Mouse (Mus musculus) limb, embryonic 13.5 days (tissue): ENCODE data around the gene Dmrtc1a. TPM values are rescaled to one million over a fixed set of nuclear protein-coding genes. Genes with fewer than 3 reads are reported as not detected.
A peak's percentile ranks its signal among the peaks of the same experiment; 100 is the strongest.
"Not testable (repeated sequence)": the region's sequence is repeated elsewhere in the genome, so short reads cannot be mapped to it uniquely, and the experiment has no call there.

Experiments used
- ATAC-seq: fragments of 200-750 bp; cut with Nextera tagmentation; 2 replicates; pipeline ENCODE4 v1.8.0; 2017; ENCODE audit warnings: low read depth, moderate number of reproducible peaks, moderate TSS enrichment; ENCODE audit not compliant: low FRiP score
- H3K27ac ChIP-seq: fragments of 300-500 bp; sonication (generic); 2 replicates; pipeline ENCODE4 v1.5.1; 2015; ENCODE audit warnings: inconsistent platforms, mild to moderate bottlenecking, moderate library complexity
- H3K27me3 ChIP-seq: fragments of 300-500 bp; sonication (generic); 2 replicates; pipeline ENCODE4 v1.6.1; 2015; ENCODE audit warnings: mild to moderate bottlenecking, inconsistent platforms
- H3K36me3 ChIP-seq: fragments of 300-500 bp; sonication (generic); 2 replicates; pipeline ENCODE4 v1.6.1; 2015; ENCODE audit warnings: inconsistent platforms, mild to moderate bottlenecking, moderate library complexity
- H3K4me1 ChIP-seq: fragments of 300-500 bp; sonication (generic); 2 replicates; pipeline ENCODE4 v1.6.1; 2015; ENCODE audit warnings: inconsistent platforms
- H3K4me2 ChIP-seq: fragments of 300-500 bp; sonication (generic); replicated peaks from 2 replicates; pipeline ENCODE4 v1.6.1; 2015; ENCODE audit warnings: inconsistent platforms, mild to moderate bottlenecking, moderate library complexity
- H3K4me3 ChIP-seq: fragments of 300-500 bp; sonication (generic); 2 replicates; pipeline ENCODE4 v1.5.1; 2015; ENCODE audit warnings: moderate library complexity, mild to moderate bottlenecking, inconsistent platforms
- H3K9ac ChIP-seq: fragments of 300-500 bp; sonication (generic); 2 replicates; pipeline ENCODE4 v1.6.1; 2015; ENCODE audit warnings: mild to moderate bottlenecking, inconsistent platforms
- H3K9me3 ChIP-seq: fragments of 300-500 bp; sonication (generic); 2 replicates; pipeline ENCODE4 v1.6.1; 2016; ENCODE audit warnings: inconsistent platforms
- WGBS: fragments of 180-500 bp; shearing (Covaris S2); methylation state at CpG from one replicate; pipeline ENCODE4 v1.1.7; 2015; 5-methylcytosine and 5-hydroxymethylcytosine counted together
- polyA plus RNA-seq: library from polyadenylated mRNA; unstranded; fragments of >200 nt; fragmentation: Nextera tagmentation; extraction: Ambion mirVana; gene quantifications from 2 replicates; pipeline ENCODE4 v1.2.1, GENCODE M21; 2015

Dmrtc1a gene
- polyA plus RNA-seq: 0.87 and 1.3 TPM in 2 replicates

- WGBS: 86% methylated on average over 8 of the region's 9 CpGs
- not testable (repeated sequence) for H3K27ac ChIP-seq, H3K36me3 ChIP-seq, ATAC-seq, H3K4me1 ChIP-seq, H3K4me2 ChIP-seq, H3K9me3 ChIP-seq, H3K9ac ChIP-seq, H3K4me3 ChIP-seq
- H3K27me3 ChIP-seq: peaks cover 29% of the 10 kb centered on the region
Observed at GRCm38 (mm10) chrX:102908587-102908986, at the start of gene Dmrtc1a, which contains the start of gene 1700011M02Rik. Gene Dmrtc1a, minus strand, starts transcription at chrX:102908687. Gene 1700011M02Rik, plus strand, starts transcription at chrX:102908905.

GRCm38 (mm10) chrX:102950136-102950535 lies 41.6 kb upstream of the Dmrtc1a start:
- peaks cover 23% of the 10 kb centered on the region; the same call in 1 of the 2 replicates for H3K27me3 ChIP-seq
- H3K4me1 ChIP-seq, H3K27ac ChIP-seq, ATAC-seq, H3K4me2 ChIP-seq, H3K36me3 ChIP-seq, H3K9ac ChIP-seq, H3K4me3 ChIP-seq, H3K9me3 ChIP-seq: not testable (repeated sequence)
- WGBS: 89% methylated on average over 11 of the region's 11 CpGs

GRCm38 (mm10) chrX:102936743-102937142 lies 28.3 kb upstream of the Dmrtc1a start:
- Histone ChIP-seq H3K9ac (no peak overlapping the region), H3K27ac (no peak overlapping the region), H3K27me3 (peaks cover 40% of the 10 kb centered on the region), H3K4me3 (no peak overlapping the region), H3K4me2 (no peak overlapping the region), H3K9me3 (no peaks in the 10 kb centered on the region), H3K36me3 (no peaks in the 10 kb centered on the region), H3K4me1 (no peaks in the 10 kb centered on the region)
- no peak for ATAC-seq
- 71% methylated on average over 5 of the region's 5 CpGs for WGBS

- H3K4me3 ChIP-seq: peak overlapping the region; percentile 58
- H3K27me3 ChIP-seq: peaks cover 43% of the 10 kb centered on the region
- H3K27ac ChIP-seq: no peak overlapping the region
- no peaks in the 10 kb centered on the region for H3K36me3 ChIP-seq
- no peaks in the 10 kb centered on the region for H3K4me1 ChIP-seq
- H3K4me2 ChIP-seq: peak overlapping the region; percentile 69
- WGBS: 56% methylated on average over 8 of the region's 8 CpGs
- H3K9ac ChIP-seq: no peak overlapping the region
- H3K9me3 ChIP-seq: no peaks in the 10 kb centered on the region
- ATAC-seq: no peak
Observed at GRCm38 (mm10) chrX:102934395-102934764, 25.9 kb upstream of the Dmrtc1a start.

GRCm38 (mm10) chrX:102933571-102934394 lies 25.3 kb upstream of the Dmrtc1a start:
- Histone ChIP-seq H3K4me2 (peak overlapping the region; percentile 69), H3K4me3 (peak overlapping the region; percentile 58), H3K9me3 (no peaks in the 10 kb centered on the region), H3K27me3 (peaks cover 42% of the 10 kb centered on the region), H3K4me1 (no peaks in the 10 kb centered on the region), H3K27ac (no peak overlapping the region), H3K36me3 (no peaks in the 10 kb centered on the region), H3K9ac (peak overlapping the region; percentile 74)
- WGBS: 19% methylated on average over 34 of the region's 68 CpGs
- ATAC-seq: peak; percentile 76

GRCm38 (mm10) chrX:102932992-102933570 lies 24.6 kb upstream of the Dmrtc1a start:
- Histone ChIP-seq H3K36me3 (no peaks in the 10 kb centered on the region), H3K4me3 (peak overlapping the region; percentile 58), H3K27me3 (peaks cover 45% of the 10 kb centered on the region), H3K9me3 (no peaks in the 10 kb centered on the region), H3K9ac (peak overlapping the region; percentile 74), H3K27ac (no peak overlapping the region), H3K4me1 (no peaks in the 10 kb centered on the region), H3K4me2 (peak overlapping the region; percentile 69)
- WGBS: 50% methylated on average over 12 of the region's 12 CpGs
- no peak for ATAC-seq

- H3K4me2 ChIP-seq, H3K4me1 ChIP-seq, H3K4me3 ChIP-seq, H3K9me3 ChIP-seq, H3K9ac ChIP-seq, H3K27ac ChIP-seq, ATAC-seq, H3K36me3 ChIP-seq: not testable (repeated sequence)
- H3K27me3 ChIP-seq: peaks cover 17% of the 10 kb centered on the region
- WGBS: 88% methylated on average over 4 of the region's 6 CpGs
Observed at GRCm38 (mm10) chrX:102928072-102928471, 19.6 kb upstream of the Dmrtc1a start, which contains the start of gene 1700018G05Rik. Gene 1700018G05Rik, plus strand, starts transcription at chrX:102928372.

GRCm38 (mm10) chrX:102926707-102927106 lies 18.2 kb upstream of the Dmrtc1a start:
- not testable (repeated sequence) for H3K36me3 ChIP-seq, H3K9me3 ChIP-seq, H3K4me1 ChIP-seq, H3K4me2 ChIP-seq, H3K9ac ChIP-seq, H3K27ac ChIP-seq, H3K4me3 ChIP-seq, ATAC-seq
- 21% methylated on average over 4 of the region's 4 CpGs for WGBS
- H3K27me3 ChIP-seq: peaks cover 15% of the 10 kb centered on the region; the same call in 1 of the 2 replicates

- H3K4me3 ChIP-seq, H3K9ac ChIP-seq, H3K27me3 ChIP-seq, H3K27ac ChIP-seq, ATAC-seq, H3K9me3 ChIP-seq, H3K4me2 ChIP-seq, H3K4me1 ChIP-seq, H3K36me3 ChIP-seq: not testable (repeated sequence)
- WGBS: 71% methylated on average over 1 of the region's 1 CpGs
Observed at GRCm38 (mm10) chrX:102914823-102915222, 6.3 kb upstream of the Dmrtc1a start.

GRCm38 (mm10) chrX:102867871-102868270 lies 40.6 kb downstream of the Dmrtc1a start, which contains the start of gene 1700031F05Rik:
Gene 1700031F05Rik, minus strand, starts transcription at chrX:102867971.
- H3K9ac ChIP-seq: no peak within 1 kb of the TSS
- H3K4me2 ChIP-seq: no peak within 1 kb of the TSS
- H3K36me3 ChIP-seq: no peaks in the 10 kb centered on the region
- H3K4me3 ChIP-seq: no peak within 1 kb of the TSS
- 78% methylated on average over 6 of the region's 6 CpGs for WGBS
- H3K9me3 ChIP-seq: no peaks in the 10 kb centered on the region
- H3K27me3 ChIP-seq: 0 out of 2 replicates have a peak, but pooled peaks cover 2% of the 10 kb centered on the region
- no peak within 1 kb of the TSS for H3K27ac ChIP-seq
- H3K4me1 ChIP-seq: no peaks in the 10 kb centered on the region
- no peak for ATAC-seq

GRCm38 (mm10) chrX:102854516-102854915 lies 54.0 kb downstream of the Dmrtc1a start, which contains the start of gene Dmrtc1c2:
Gene Dmrtc1c2, minus strand, starts transcription at chrX:102854616.
- H3K4me1 ChIP-seq, H3K4me2 ChIP-seq, H3K27me3 ChIP-seq, ATAC-seq, H3K4me3 ChIP-seq, H3K9me3 ChIP-seq, H3K27ac ChIP-seq, H3K36me3 ChIP-seq, H3K9ac ChIP-seq: not testable (repeated sequence)
- WGBS: no CpG with 5 or more reads among the region's 13 CpGs
